Mouse (Mus musculus) neural tube, embryonic 12.5 days (tissue): ENCODE measurements around the gene Fig4. TPM values are rescaled to one million over a fixed set of nuclear protein-coding genes. Genes with fewer than 3 reads are reported as not detected.

Experiments used
- ATAC-seq: fragments of 200-750 bp; cut with Nextera tagmentation; 2 replicates; pipeline ENCODE4 v1.8.0; 2017; ENCODE audit warnings: low read depth, mild to moderate bottlenecking, moderate TSS enrichment, moderate library complexity; ENCODE audit not compliant: low FRiP score
- H3K27ac ChIP-seq: fragments of 300-500 bp; sonication (generic); 2 replicates; pipeline ENCODE4 v1.5.1; 2016
- H3K27me3 ChIP-seq: fragments of 300-500 bp; sonication (generic); replicated peaks from 2 replicates; pipeline ENCODE4 v1.6.1; 2016; ENCODE audit warnings: mild to moderate bottlenecking
- H3K36me3 ChIP-seq: fragments of 300-500 bp; sonication (generic); 2 replicates; pipeline ENCODE4 v1.6.1; 2016; ENCODE audit warnings: mild to moderate bottlenecking
- H3K4me1 ChIP-seq: fragments of 300-500 bp; sonication (generic); 2 replicates; pipeline ENCODE4 v1.6.1; 2016
- H3K4me2 ChIP-seq: fragments of 300-500 bp; sonication (generic); replicated peaks from 2 replicates; pipeline ENCODE4 v1.6.1; 2016; ENCODE audit warnings: mild to moderate bottlenecking
- H3K4me3 ChIP-seq: fragments of 300-500 bp; sonication (generic); 2 replicates; pipeline ENCODE4 v1.5.1; 2016
- H3K9ac ChIP-seq: fragments of 300-500 bp; sonication (generic); 2 replicates; pipeline ENCODE4 v1.6.1; 2016; ENCODE audit warnings: mild to moderate bottlenecking
- H3K9me3 ChIP-seq: fragments of 300-500 bp; sonication (generic); 2 replicates; pipeline ENCODE4 v1.6.1; 2016; ENCODE audit warnings: mild to moderate bottlenecking
- WGBS: fragments of 180-500 bp; shearing (Covaris S2); methylation state at CpG from one replicate; pipeline ENCODE4 v1.1.7; 2016; 5-methylcytosine and 5-hydroxymethylcytosine counted together
- polyA plus RNA-seq: library from polyadenylated mRNA; unstranded; fragments of >200 nt; fragmentation: Nextera tagmentation; extraction: Ambion mirVana; gene quantifications from 2 replicates; pipeline ENCODE4 v1.2.1, GENCODE M21; 2016

Fig4 gene
- polyA plus RNA-seq = 25.1 and 29.6 TPM in 2 replicates

GRCm38 (mm10) chr10:41302689-41303431 is at the start of gene Fig4:
Fig4 (minus strand) TSS chr10:41303260.
- peak within 1 kb of the TSS; percentile 76 for H3K4me2 ChIP-seq
- under 1% methylated on average over 38 of the region's 38 CpGs for WGBS
- H3K36me3 ChIP-seq = no peaks in the 10 kb centered on the region
- no peaks in the 10 kb centered on the region for H3K9me3 ChIP-seq
- H3K4me3 ChIP-seq = peak within 1 kb of the TSS; percentile 85
- H3K27me3 ChIP-seq = no peaks in the 10 kb centered on the region
- peaks cover 10% of the 10 kb centered on the region for H3K4me1 ChIP-seq
- H3K9ac ChIP-seq = peak within 1 kb of the TSS; percentile 86
- H3K27ac ChIP-seq = peak within 1 kb of the TSS; percentile 62; the same call in 1 of the 2 replicates
- ATAC-seq = peak; percentile 93

- no peaks in the 10 kb centered on the region for H3K9me3 ChIP-seq
- H3K4me3 ChIP-seq = no peak overlapping the region
- H3K27ac ChIP-seq = no peak overlapping the region
- no peak for ATAC-seq
- no peak overlapping the region for H3K9ac ChIP-seq
- 89% methylated on average over 7 of the region's 7 CpGs for WGBS
- no peaks in the 10 kb centered on the region for H3K4me1 ChIP-seq
- H3K4me2 ChIP-seq = no peak overlapping the region
- H3K36me3 ChIP-seq = no peaks in the 10 kb centered on the region
- no peaks in the 10 kb centered on the region for H3K27me3 ChIP-seq
These were observed 38.3 kb upstream of the Fig4 start for GRCm38 (mm10) chr10:41341346-41341745.

GRCm38 (mm10) chr10:41332533-41333043 is 29.5 kb upstream of the Fig4 start:
- Histone ChIP-seq H3K4me2 (no peak overlapping the region), H3K27ac (no peak overlapping the region), H3K9ac (no peak overlapping the region), H3K36me3 (no peaks in the 10 kb centered on the region), H3K9me3 (no peaks in the 10 kb centered on the region), H3K4me1 (no peaks in the 10 kb centered on the region), H3K4me3 (no peak overlapping the region), H3K27me3 (no peaks in the 10 kb centered on the region)
- no peak for ATAC-seq
- WGBS = 79% methylated on average over 2 of the region's 2 CpGs

GRCm38 (mm10) chr10:41315866-41316265 is 12.8 kb upstream of the Fig4 start:
- Histone ChIP-seq H3K4me2 (no peak overlapping the region), H3K27me3 (no peaks in the 10 kb centered on the region), H3K9ac (no peak overlapping the region), H3K4me1 (no peaks in the 10 kb centered on the region), H3K4me3 (no peak overlapping the region), H3K9me3 (no peaks in the 10 kb centered on the region), H3K36me3 (no peaks in the 10 kb centered on the region), H3K27ac (no peak overlapping the region)
- ATAC-seq = no peak
- WGBS = 88% methylated on average over 3 of the region's 3 CpGs

- Histone ChIP-seq H3K4me1 (no peaks in the 10 kb centered on the region), H3K27me3 (no peaks in the 10 kb centered on the region), H3K4me3 (no peak overlapping the region), H3K9me3 (no peaks in the 10 kb centered on the region), H3K4me2 (no peak overlapping the region), H3K9ac (no peak overlapping the region), H3K27ac (no peak overlapping the region), H3K36me3 (no peaks in the 10 kb centered on the region)
- ATAC-seq = no peak
- WGBS = 90% methylated on average over 4 of the region's 4 CpGs
These were observed 5.1 kb upstream of the Fig4 start for GRCm38 (mm10) chr10:41308205-41308604.

- ATAC-seq = no peak
- Histone ChIP-seq H3K27me3 (no peaks in the 10 kb centered on the region), H3K9me3 (no peaks in the 10 kb centered on the region), H3K4me1 (peaks cover 10% of the 10 kb centered on the region), H3K4me3 (no peak overlapping the region), H3K27ac (no peak overlapping the region), H3K36me3 (no peaks in the 10 kb centered on the region), H3K4me2 (no peak overlapping the region), H3K9ac (no peak overlapping the region)
- WGBS = 80% methylated on average over 9 of the region's 9 CpGs
These were observed 1.9 kb upstream of the Fig4 start for GRCm38 (mm10) chr10:41304961-41305455.

- Histone ChIP-seq H3K4me2 (peak within 1 kb of the TSS; percentile 76), H3K27ac (peak within 1 kb of the TSS; percentile 62; the same call in 1 of the 2 replicates), H3K36me3 (no peaks in the 10 kb centered on the region), H3K9me3 (no peaks in the 10 kb centered on the region), H3K9ac (peak within 1 kb of the TSS; percentile 86), H3K4me3 (peak within 1 kb of the TSS; percentile 85), H3K27me3 (no peaks in the 10 kb centered on the region), H3K4me1 (peaks cover 10% of the 10 kb centered on the region)
- peak; percentile 82 for ATAC-seq
- 1% methylated on average over 25 of the region's 25 CpGs for WGBS
These were observed 782 bp upstream of the Fig4 start, which contains the start of gene Ak9 for GRCm38 (mm10) chr10:41303639-41304444. Ak9 (plus strand) TSS chr10:41303980.

GRCm38 (mm10) chr10:41300161-41300560 is 2.9 kb downstream of the Fig4 start:
- no peak overlapping the region for H3K4me2 ChIP-seq
- H3K9me3 ChIP-seq = no peaks in the 10 kb centered on the region
- no peak for ATAC-seq
- H3K4me1 ChIP-seq = peaks cover 11% of the 10 kb centered on the region
- H3K4me3 ChIP-seq = no peak overlapping the region
- H3K36me3 ChIP-seq = no peaks in the 10 kb centered on the region
- no peaks in the 10 kb centered on the region for H3K27me3 ChIP-seq
- H3K9ac ChIP-seq = no peak overlapping the region
- WGBS = 58% methylated on average over 1 of the region's 1 CpGs
- H3K27ac ChIP-seq = no peak overlapping the region

- Histone ChIP-seq H3K36me3 (no peaks in the 10 kb centered on the region), H3K4me2 (peak overlapping the region; percentile 27; the same call in 1 of the 2 replicates), H3K9me3 (no peaks in the 10 kb centered on the region), H3K27me3 (no peaks in the 10 kb centered on the region), H3K4me3 (no peak overlapping the region), H3K9ac (no peak overlapping the region), H3K4me1 (peaks cover 20% of the 10 kb centered on the region), H3K27ac (no peak overlapping the region)
- peak; percentile 81 for ATAC-seq
- WGBS = 27% methylated on average over 7 of the region's 7 CpGs
These were observed 7.9 kb downstream of the Fig4 start for GRCm38 (mm10) chr10:41295145-41295544.

- Histone ChIP-seq H3K27me3 (no peaks in the 10 kb centered on the region), H3K36me3 (no peaks in the 10 kb centered on the region), H3K27ac (no peak overlapping the region), H3K4me1 (peaks cover 20% of the 10 kb centered on the region), H3K4me3 (no peak overlapping the region), H3K9ac (no peak overlapping the region), H3K4me2 (peak overlapping the region; percentile 27; the same call in 1 of the 2 replicates), H3K9me3 (no peaks in the 10 kb centered on the region)
- ATAC-seq = peak; percentile 65; the same call in 1 of the 2 replicates
- 49% methylated on average over 11 of the region's 11 CpGs for WGBS
These were observed 8.3 kb downstream of the Fig4 start for GRCm38 (mm10) chr10:41294734-41295133.

- Histone ChIP-seq H3K4me1 (peaks cover 24% of the 10 kb centered on the region), H3K4me2 (peak overlapping the region; percentile 15), H3K9me3 (no peaks in the 10 kb centered on the region), H3K27me3 (no peaks in the 10 kb centered on the region), H3K9ac (no peak overlapping the region), H3K27ac (no peak overlapping the region), H3K36me3 (no peaks in the 10 kb centered on the region), H3K4me3 (no peak overlapping the region)
- ATAC-seq = no peak
- 19% methylated on average over 7 of the region's 7 CpGs for WGBS
These were observed 10.0 kb downstream of the Fig4 start for GRCm38 (mm10) chr10:41293019-41293418.

- Histone ChIP-seq H3K4me1 (peaks cover 24% of the 10 kb centered on the region), H3K27me3 (no peaks in the 10 kb centered on the region), H3K9ac (no peak overlapping the region), H3K36me3 (no peaks in the 10 kb centered on the region), H3K27ac (no peak overlapping the region), H3K4me2 (no peak overlapping the region), H3K9me3 (no peaks in the 10 kb centered on the region), H3K4me3 (no peak overlapping the region)
- 86% methylated on average over 2 of the region's 2 CpGs for WGBS
- no peak for ATAC-seq
These were observed 12.0 kb downstream of the Fig4 start for GRCm38 (mm10) chr10:41291021-41291420.
